Mouse (Mus musculus) bone marrow macrophage, adult 2 months (primary cell): ENCODE measurements at regions not wholly inside any gene's neighbourhood (a gene's known extent, or its start where the extent isn't known, plus 50 kb on each side); places are given as distances from the start of the nearest gene placed in this dataset.
"Not testable (repeated sequence)": the region's sequence is repeated elsewhere in the genome, so short reads cannot be mapped to it uniquely, and the experiment has no call there.

Experiments used
- H3K27ac ChIP-seq: 2 replicates; pipeline ENCODE4 v1.5.1; 2012; ENCODE audit warnings: low read depth, low read length; ENCODE audit not compliant: insufficient read depth
- H3K4me1 ChIP-seq: 2 replicates; pipeline ENCODE4 v1.6.1; 2012; ENCODE audit warnings: low read length; ENCODE audit not compliant: control insufficient read depth, insufficient read depth
- H3K4me3 ChIP-seq: 2 replicates; pipeline ENCODE4 v1.5.1; 2012; ENCODE audit warnings: mild to moderate bottlenecking, low read length, moderate library complexity; ENCODE audit not compliant: insufficient read depth
- CTCF ChIP-seq: IDR thresholded peaks from 2 replicates; pipeline ENCODE4 v1.5.1; 2012; ENCODE audit warnings: low read depth, mild to moderate bottlenecking, low read length, moderate library complexity
- POLR2A ChIP-seq: IDR thresholded peaks from 2 replicates; pipeline ENCODE4 v1.6.1; 2012; ENCODE audit warnings: mild to moderate bottlenecking, low read depth, low read length, borderline replicate concordance

GRCm38 (mm10) chr8:116025321-116025720 is 317.7 kb upstream of the Maf start:
- H3K27ac ChIP-seq = no peak overlapping the region
- H3K4me3 ChIP-seq = no peak overlapping the region
- no peaks in the 10 kb centered on the region for H3K4me1 ChIP-seq
- no peak for TF ChIP-seq POLR2A
- TF ChIP-seq CTCF = no peak

- H3K4me3 ChIP-seq = no peak overlapping the region
- TF ChIP-seq POLR2A (no peak), CTCF (no peak)
Observed at GRCm38 (mm10) chr8:116024811-116025210, 317.2 kb upstream of the Maf start.

GRCm38 (mm10) chr8:116021691-116022090 is 314.1 kb upstream of the Maf start:
- TF ChIP-seq CTCF = no peak
- no peak for TF ChIP-seq POLR2A
- H3K4me3 ChIP-seq = no peak overlapping the region
- no peak overlapping the region for H3K27ac ChIP-seq
- no peaks in the 10 kb centered on the region for H3K4me1 ChIP-seq

More at GRCm38 (mm10) chr8:116024811-116025210, 317.2 kb upstream of the Maf start:
- no peak overlapping the region for H3K27ac ChIP-seq
- H3K4me1 ChIP-seq = no peaks in the 10 kb centered on the region

GRCm38 (mm10) chr8:115995320-115995719 is 287.7 kb upstream of the Maf start:
- no peak overlapping the region for H3K4me3 ChIP-seq
- H3K4me1 ChIP-seq = no peaks in the 10 kb centered on the region
- no peak for TF ChIP-seq POLR2A
- TF ChIP-seq CTCF = no peak
- H3K27ac ChIP-seq = no peak overlapping the region

GRCm38 (mm10) chr8:115991989-115992388 is 284.4 kb upstream of the Maf start:
- Histone ChIP-seq H3K4me3 (no peak overlapping the region), H3K4me1 (no peaks in the 10 kb centered on the region), H3K27ac (no peak overlapping the region)
- TF ChIP-seq CTCF (no peak), POLR2A (no peak)

GRCm38 (mm10) chr8:115983397-115983796 is 275.8 kb upstream of the Maf start:
- Histone ChIP-seq H3K4me3 (no peak overlapping the region), H3K27ac (no peak overlapping the region), H3K4me1 (no peaks in the 10 kb centered on the region)
- TF ChIP-seq POLR2A (no peak), CTCF (no peak)

- TF ChIP-seq CTCF (no peak), POLR2A (no peak)
- no peaks in the 10 kb centered on the region for H3K4me1 ChIP-seq
- H3K4me3 ChIP-seq = no peak overlapping the region
- no peak overlapping the region for H3K27ac ChIP-seq
Observed at GRCm38 (mm10) chr8:115982326-115982725, 274.7 kb upstream of the Maf start.

- H3K4me3 ChIP-seq = no peak overlapping the region
- TF ChIP-seq CTCF (no peak), POLR2A (no peak)
- no peaks in the 10 kb centered on the region for H3K4me1 ChIP-seq
- no peak overlapping the region for H3K27ac ChIP-seq
Observed at GRCm38 (mm10) chr8:115981426-115981825, 273.8 kb upstream of the Maf start.

GRCm38 (mm10) chr8:115980616-115981015 is 273.0 kb upstream of the Maf start:
- TF ChIP-seq POLR2A = no peak
- TF ChIP-seq CTCF = no peak
- H3K27ac ChIP-seq = no peak overlapping the region
- no peak overlapping the region for H3K4me3 ChIP-seq
- H3K4me1 ChIP-seq = no peaks in the 10 kb centered on the region

- TF ChIP-seq CTCF (no peak), POLR2A (no peak)
- H3K27ac ChIP-seq = no peak overlapping the region
- no peaks in the 10 kb centered on the region for H3K4me1 ChIP-seq
- no peak overlapping the region for H3K4me3 ChIP-seq
Observed at GRCm38 (mm10) chr8:115977152-115977551, 269.6 kb upstream of the Maf start.

- no peak for TF ChIP-seq CTCF
- no peak for TF ChIP-seq POLR2A
- H3K4me3 ChIP-seq = no peak overlapping the region
- no peaks in the 10 kb centered on the region for H3K4me1 ChIP-seq
- no peak overlapping the region for H3K27ac ChIP-seq
Observed at GRCm38 (mm10) chr8:115974706-115975105, 267.1 kb upstream of the Maf start.

GRCm38 (mm10) chr8:115971351-115971750 is 263.8 kb upstream of the Maf start:
- not testable (repeated sequence) for H3K27ac ChIP-seq, H3K4me1 ChIP-seq, H3K4me3 ChIP-seq
